In genomic region chr17:83277948-83278924, GRCm38 (mm10) we compare ENCODE assay signal across 8 mouse cellular contexts.
DNase-seq lines count a peak whose midpoint lies in the region; ATAC-seq and TF ChIP-seq lines count a peak whose summit lies in the region.

No protein-coding gene starts in this region.

- H3K4me3 ChIP-seq in forebrain, embryonic 10.5 days: peak overlapping the region; percentile 69
- H3K4me3 ChIP-seq in forebrain, postnatal 0 days (ENCODE audit: low read depth, low read length): no peak overlapping the region
- H3K4me3 ChIP-seq in hindbrain, postnatal 0 days (ENCODE audit: low read length): no peak overlapping the region
- H3K4me3 ChIP-seq in midbrain, embryonic 14.5 days (replicated peaks; ENCODE audit: low read depth, low read length): no peak overlapping the region

- peaks cover 52% of the 10 kb centered on the region for H3K4me1 ChIP-seq in forebrain, embryonic 10.5 days
- H3K4me1 ChIP-seq in forebrain, postnatal 0 days (ENCODE audit: insufficient read depth): 0 out of 2 replicates have a peak, but pooled peaks cover 8% of the 10 kb centered on the region
- H3K4me1 ChIP-seq in hindbrain, postnatal 0 days (ENCODE audit: insufficient read depth, low read length): peaks cover 7% of the 10 kb centered on the region; the same call in 1 of the 2 replicates
- H3K4me1 ChIP-seq in midbrain, embryonic 14.5 days (ENCODE audit: control insufficient read depth, insufficient read depth, low read length): 0 out of 2 replicates have a peak, but pooled peaks cover 9% of the 10 kb centered on the region

- peaks cover 41% of the 10 kb centered on the region for H3K27me3 ChIP-seq in forebrain, embryonic 10.5 days (ENCODE audit: poor library complexity, severe bottlenecking)
- no peaks in the 10 kb centered on the region for H3K27me3 ChIP-seq in forebrain, postnatal 0 days (ENCODE audit: insufficient read depth, low read length)
- no peaks in the 10 kb centered on the region for H3K27me3 ChIP-seq in hindbrain, postnatal 0 days (ENCODE audit: insufficient read depth, low read length)
- no peaks in the 10 kb centered on the region for H3K27me3 ChIP-seq in midbrain, embryonic 14.5 days (ENCODE audit: control insufficient read depth, insufficient read depth, low read length)

- no peak overlapping the region for H3K4me2 ChIP-seq in forebrain, postnatal 0 days (ENCODE audit: low read depth)
- peak overlapping the region; percentile 41; the same call in 1 of the 2 replicates for H3K4me2 ChIP-seq in hindbrain, postnatal 0 days (ENCODE audit: low read depth, low read length)
- H3K4me2 ChIP-seq in midbrain, embryonic 14.5 days (ENCODE audit: low read length): peak overlapping the region; percentile 86

- WGBS in forebrain, embryonic 10.5 days: 73% methylated on average over 14 of the region's 14 CpGs
- WGBS in forebrain, postnatal 0 days: 73% methylated on average over 14 of the region's 14 CpGs
- 77% methylated on average over 14 of the region's 14 CpGs for WGBS in hindbrain, postnatal 0 days
- WGBS in midbrain, embryonic 14.5 days: 77% methylated on average over 14 of the region's 14 CpGs

- DNase-seq in forebrain, embryonic 10.5 days (ENCODE audit: extremely low spot score, low spot score): no peak
- no peak for DNase-seq in forebrain, postnatal 0 days
- DNase-seq in T-cell, adult 2 months (ENCODE audit: low spot score): peak; percentile 52
- no peak for DNase-seq in hindbrain, postnatal 0 days (ENCODE audit: low spot score)
- DNase-seq in midbrain, embryonic 14.5 days: no peak
- no peak for DNase-seq in cerebellum, postnatal 4 days (ENCODE audit: low spot score in 2 of 2)
- DNase-seq in layer of hippocampus, adult 8-10 months (ENCODE audit: low spot score in 2 of 2): no peak
- DNase-seq in urinary bladder, adult 18-20 months (ENCODE audit: low spot score in 2 of 2): no peak

- no peak overlapping the region for H3K9ac ChIP-seq in forebrain, postnatal 0 days
- no peak overlapping the region for H3K9ac ChIP-seq in hindbrain, postnatal 0 days (replicated peaks; ENCODE audit: low read length)
- peak overlapping the region; percentile 13; the same call in 1 of the 2 replicates for H3K9ac ChIP-seq in midbrain, embryonic 14.5 days (replicated peaks; ENCODE audit: low read length)

- no peak for ATAC-seq in forebrain, postnatal 0 days
- no peak for ATAC-seq in hindbrain, postnatal 0 days
- no peak for ATAC-seq in midbrain, embryonic 14.5 days (ENCODE audit: low FRiP score, low TSS enrichment)

- no peaks in the 10 kb centered on the region for H3K36me3 ChIP-seq in forebrain, embryonic 10.5 days (replicated peaks)
- no peaks in the 10 kb centered on the region for H3K36me3 ChIP-seq in forebrain, postnatal 0 days (ENCODE audit: insufficient read depth)
- no peaks in the 10 kb centered on the region for H3K36me3 ChIP-seq in hindbrain, postnatal 0 days (ENCODE audit: insufficient read depth, low read length)
- H3K36me3 ChIP-seq in midbrain, embryonic 14.5 days (ENCODE audit: control insufficient read depth, insufficient read depth, low read length): no peaks in the 10 kb centered on the region

- no peaks in the 10 kb centered on the region for H3K9me3 ChIP-seq in forebrain, embryonic 10.5 days
- H3K9me3 ChIP-seq in forebrain, postnatal 0 days (ENCODE audit: low read length): no peaks in the 10 kb centered on the region
- H3K9me3 ChIP-seq in hindbrain, postnatal 0 days (ENCODE audit: low read length): no peaks in the 10 kb centered on the region
- H3K9me3 ChIP-seq in midbrain, embryonic 14.5 days (ENCODE audit: control insufficient read depth, low read length): no peaks in the 10 kb centered on the region

- H3K27ac ChIP-seq in forebrain, embryonic 10.5 days: peak overlapping the region; percentile 86
- H3K27ac ChIP-seq in forebrain, postnatal 0 days (ENCODE audit: low read depth, low read length): no peak overlapping the region
- H3K27ac ChIP-seq in hindbrain, postnatal 0 days: peak overlapping the region; percentile 64; the same call in 1 of the 2 replicates
- H3K27ac ChIP-seq in midbrain, embryonic 14.5 days (replicated peaks; ENCODE audit: low read depth, low read length): peak overlapping the region; percentile 53

- no peak for TF ChIP-seq CTCF in forebrain, postnatal 0 days (IDR thresholded peaks at IDR 0.05; ENCODE audit: low read depth)
- peak; percentile 38 for TF ChIP-seq CTCF in hindbrain, postnatal 0 days (IDR thresholded peaks at IDR 0.05; ENCODE audit: low read depth)
